Mouse (Mus musculus) liver, embryonic 16.5 days (tissue): ENCODE results near the gene Thpo. TPM values are rescaled to one million over a fixed set of nuclear protein-coding genes. Genes with fewer than 3 reads are reported as not detected.

ENCODE experiments used
- ATAC-seq: fragments of 200-750 bp; cut with Nextera tagmentation; 2 replicates; pipeline ENCODE4 v1.8.0; 2017; ENCODE audit warnings: low read depth, mild to moderate bottlenecking, moderate number of reproducible peaks, moderate library complexity
- H3K27ac ChIP-seq: fragments of 300-500 bp; sonication (generic); 2 replicates; pipeline ENCODE4 v1.5.1; 2014; ENCODE audit warnings: mild to moderate bottlenecking, low read length
- H3K27me3 ChIP-seq: fragments of 300-500 bp; sonication (generic); 2 replicates; pipeline ENCODE4 v1.6.1; 2014; ENCODE audit warnings: low read depth, low read length, mixed read lengths; ENCODE audit not compliant: control insufficient read depth, insufficient read depth
- H3K36me3 ChIP-seq: fragments of 300-500 bp; sonication (generic); 2 replicates; pipeline ENCODE4 v1.6.1; 2014; ENCODE audit warnings: mild to moderate bottlenecking; ENCODE audit not compliant: control insufficient read depth, insufficient read depth
- H3K4me1 ChIP-seq: fragments of 300-500 bp; sonication (generic); 2 replicates; pipeline ENCODE4 v1.6.1; 2014; ENCODE audit warnings: low read depth, low read length, mixed read lengths; ENCODE audit not compliant: control insufficient read depth
- H3K4me2 ChIP-seq: fragments of 300-500 bp; sonication (generic); 2 replicates; pipeline ENCODE4 v1.6.1; 2014; ENCODE audit warnings: low read depth, low read length, mixed read lengths
- H3K4me3 ChIP-seq: fragments of 300-500 bp; sonication (generic); 2 replicates; pipeline ENCODE4 v1.5.1; 2014; ENCODE audit warnings: low read depth, mild to moderate bottlenecking, low read length
- H3K9ac ChIP-seq: fragments of 300-500 bp; sonication (generic); 2 replicates; pipeline ENCODE4 v1.6.1; 2014; ENCODE audit warnings: low read depth, low read length
- H3K9me3 ChIP-seq: fragments of 300-500 bp; sonication (generic); replicated peaks from 2 replicates; pipeline ENCODE4 v1.6.1; 2016; ENCODE audit warnings: low read length; ENCODE audit not compliant: control insufficient read depth
- WGBS: fragments of 180-500 bp; shearing (Covaris S2); extraction: QIAGEN DNeasy Blood & Tissue Kit; methylation state at CpG from one replicate; pipeline ENCODE4 v1.1.7; 2014; ENCODE audit not compliant: insufficient replicate concordance; 5-methylcytosine and 5-hydroxymethylcytosine counted together
- polyA plus RNA-seq: library from polyadenylated mRNA; unstranded; fragments of >200 nt; fragmentation: Nextera tagmentation; extraction: Ambion mirVana; gene quantifications from 2 replicates; pipeline ENCODE4 v1.2.1, GENCODE M21; 2015

Gene Thpo
- polyA plus RNA-seq, 1 experiment from 2014 or later, result 6.1 TPM

DNA sequence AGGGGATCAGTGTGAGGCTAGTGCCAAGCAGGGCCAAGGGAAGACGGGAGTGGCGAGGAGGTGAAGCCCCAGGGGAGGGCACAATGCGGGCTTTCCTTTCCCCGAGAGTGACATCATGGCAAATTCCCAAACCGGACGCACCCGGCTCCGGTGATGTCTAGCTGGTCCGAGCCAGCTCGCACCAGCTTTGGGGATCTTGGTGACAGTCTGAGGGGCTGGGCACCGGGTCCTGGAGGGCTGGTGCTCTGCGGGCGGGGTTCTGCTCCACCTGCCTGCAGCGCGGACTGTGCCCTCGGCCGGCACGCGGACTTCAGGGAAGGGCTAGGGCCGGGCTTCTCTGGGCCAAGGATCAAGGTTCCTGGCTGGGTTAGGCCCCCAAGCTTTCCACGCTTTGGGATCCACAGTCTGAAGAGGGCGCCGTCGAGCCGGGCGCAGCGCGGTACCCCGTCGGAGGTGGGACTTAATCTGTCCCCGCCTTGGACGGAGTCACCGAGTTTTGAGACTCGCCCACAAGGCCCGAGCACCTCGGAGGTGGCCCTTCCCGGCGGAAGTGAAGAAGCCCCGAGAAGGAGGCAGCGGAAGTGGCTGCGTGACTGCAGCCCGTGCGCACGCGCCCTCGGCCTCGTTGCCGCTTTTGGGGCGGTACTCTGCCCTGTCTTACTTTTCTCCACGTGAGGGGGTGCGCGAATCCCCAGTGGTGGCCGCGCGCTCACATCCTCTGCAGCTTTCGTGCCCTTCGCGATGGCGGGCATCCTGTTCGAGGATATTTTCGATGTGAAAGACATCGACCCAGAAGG, 16.9 kb downstream of the Thpo start, which contains the start of the genes Polr2h and Clcn2:
Polr2h (plus strand) TSS at position 485 of the 797 bp plus-strand sequence.
Clcn2 (minus strand) TSS at position 566 of the 797 bp plus-strand sequence.
- H3K4me2 ChIP-seq, result peak within 1 kb of the TSS; percentile 99
- H3K9ac ChIP-seq, result peak within 1 kb of the TSS; percentile 83
- peaks cover 53% of the 10 kb centered on the region for H3K4me1 ChIP-seq
- H3K36me3 ChIP-seq, result 0 out of 2 replicates have a peak, but pooled peaks cover 6% of the 10 kb centered on the region
- no peaks in the 10 kb centered on the region for H3K27me3 ChIP-seq
- H3K9me3 ChIP-seq, result no peaks in the 10 kb centered on the region
- peak; percentile 85 for ATAC-seq
- under 1% methylated on average over 62 of the region's 62 CpGs for WGBS
- peak within 1 kb of the TSS; percentile 94 for H3K27ac ChIP-seq
- peak within 1 kb of the TSS; percentile 85 for H3K4me3 ChIP-seq

- H3K4me3 ChIP-seq, result peak overlapping the region; percentile 85
- H3K9me3 ChIP-seq, result no peaks in the 10 kb centered on the region
- ATAC-seq, result peak; percentile 5
- H3K4me2 ChIP-seq, result peak overlapping the region; percentile 99
- H3K36me3 ChIP-seq, result peaks cover 9% of the 10 kb centered on the region
- WGBS, result 1% methylated on average over 8 of the region's 8 CpGs
- H3K27ac ChIP-seq, result peak overlapping the region; percentile 94
- H3K27me3 ChIP-seq, result no peaks in the 10 kb centered on the region
- peak overlapping the region; percentile 83 for H3K9ac ChIP-seq
- peaks cover 58% of the 10 kb centered on the region for H3K4me1 ChIP-seq
These were observed 17.5 kb downstream of the Thpo start for GRCm38 (mm10) chr16:20716841-20717180.

GRCm38 (mm10) chr16:20715976-20716840, 18.1 kb downstream of the Thpo start:
- ATAC-seq, result peak; percentile 61
- Histone ChIP-seq H3K9me3 (no peaks in the 10 kb centered on the region), H3K27ac (peak overlapping the region; percentile 94), H3K27me3 (no peaks in the 10 kb centered on the region), H3K4me3 (peak overlapping the region; percentile 85), H3K36me3 (peaks cover 14% of the 10 kb centered on the region), H3K4me2 (peak overlapping the region; percentile 99), H3K4me1 (peaks cover 64% of the 10 kb centered on the region), H3K9ac (peak overlapping the region; percentile 83)
- WGBS, result under 1% methylated on average over 60 of the region's 68 CpGs

DNA sequence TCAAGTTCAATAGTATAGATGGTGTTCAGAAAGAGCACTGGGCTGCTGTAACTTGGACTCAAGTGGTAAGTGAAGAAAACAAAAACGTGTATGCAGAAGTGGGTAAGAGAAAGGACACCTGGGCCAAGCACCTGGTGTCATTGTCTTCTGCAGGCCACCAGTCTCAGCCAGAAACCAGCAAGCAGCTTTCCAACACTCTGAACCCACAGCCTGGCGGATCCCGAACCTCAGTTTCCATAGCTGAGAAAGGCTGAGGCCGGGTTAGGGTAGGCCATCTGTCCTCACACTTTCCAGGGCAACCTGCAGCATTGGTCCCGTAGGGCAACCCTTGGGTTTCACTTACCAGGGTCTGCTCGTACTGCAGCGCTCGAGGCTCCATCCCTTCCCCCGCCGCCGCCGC, 18.7 kb downstream of the Thpo start:
- Histone ChIP-seq H3K4me2 (peak overlapping the region; percentile 99), H3K27ac (peak overlapping the region; percentile 94), H3K9ac (peak overlapping the region; percentile 83), H3K36me3 (peaks cover 16% of the 10 kb centered on the region), H3K27me3 (no peaks in the 10 kb centered on the region), H3K4me3 (peak overlapping the region; percentile 85), H3K9me3 (no peaks in the 10 kb centered on the region), H3K4me1 (peaks cover 66% of the 10 kb centered on the region)
- ATAC-seq, result no peak
- WGBS, result 6% methylated on average over 12 of the region's 12 CpGs

DNA sequence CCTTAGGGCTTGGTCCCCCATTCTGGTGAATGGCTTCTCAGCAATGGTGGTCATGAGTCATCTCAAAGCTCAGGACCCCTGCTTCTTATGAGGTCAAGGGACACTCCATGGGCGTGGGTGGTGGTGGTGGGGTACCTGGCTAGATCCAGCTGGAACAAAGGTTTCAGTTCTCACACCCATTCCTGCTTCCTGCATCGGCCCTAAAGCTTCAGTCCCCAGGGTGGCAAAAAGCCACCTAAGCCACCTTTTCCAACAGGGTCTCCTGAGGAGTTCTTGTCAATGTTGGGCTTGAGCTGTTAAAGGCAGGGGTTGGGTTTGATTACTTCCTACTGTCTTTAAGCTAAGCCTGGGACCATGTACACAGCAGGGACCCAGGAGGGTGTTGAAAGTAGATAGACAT, 19.1 kb downstream of the Thpo start:
- WGBS, result 58% methylated on average over 2 of the region's 2 CpGs
- peak overlapping the region; percentile 83 for H3K9ac ChIP-seq
- H3K27ac ChIP-seq, result peak overlapping the region; percentile 94
- no peaks in the 10 kb centered on the region for H3K27me3 ChIP-seq
- peaks cover 66% of the 10 kb centered on the region for H3K4me1 ChIP-seq
- H3K4me2 ChIP-seq, result peak overlapping the region; percentile 99
- no peaks in the 10 kb centered on the region for H3K9me3 ChIP-seq
- ATAC-seq, result no peak
- H3K4me3 ChIP-seq, result peak overlapping the region; percentile 85
- peaks cover 14% of the 10 kb centered on the region for H3K36me3 ChIP-seq

DNA sequence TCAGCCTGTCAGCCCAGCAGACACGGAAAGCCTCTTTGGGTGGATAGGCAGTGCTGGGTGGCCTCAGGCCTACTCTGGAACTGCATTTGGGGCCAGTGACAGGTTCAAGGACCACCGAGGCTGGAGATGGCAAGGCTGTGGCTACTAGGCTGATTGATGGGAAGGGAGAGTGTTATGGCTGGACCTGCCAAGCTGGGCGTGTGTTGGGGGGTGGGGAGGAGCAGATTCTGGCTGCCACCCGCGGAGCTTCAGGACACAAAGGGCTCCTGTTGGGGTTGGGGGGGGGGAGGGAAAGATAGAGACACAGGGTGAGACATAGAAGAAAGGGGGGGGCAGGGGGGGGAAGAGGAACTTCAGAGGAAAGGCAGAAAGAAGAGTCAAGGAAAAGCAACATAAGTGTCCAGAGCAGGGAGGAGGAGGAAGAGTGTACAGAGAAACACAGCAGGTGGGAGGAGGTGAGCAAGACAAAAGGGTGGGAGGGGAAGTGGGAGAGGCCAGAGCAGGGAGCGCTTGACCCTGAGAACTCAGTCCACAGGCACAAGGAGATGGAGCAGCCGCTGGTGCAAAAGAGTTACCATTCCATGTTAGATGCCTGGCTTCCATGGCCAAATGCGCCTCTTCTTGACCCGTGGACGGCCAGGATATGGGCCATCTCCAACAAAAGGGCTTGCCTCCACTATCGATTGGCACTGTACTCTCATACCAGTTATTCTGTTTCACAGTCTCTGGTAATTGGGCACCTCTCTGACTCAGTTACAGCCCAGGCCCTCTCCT, 19.8 kb downstream of the Thpo start:
- Histone ChIP-seq H3K4me2 (peak overlapping the region; percentile 99), H3K27ac (peak overlapping the region; percentile 94), H3K36me3 (peaks cover 13% of the 10 kb centered on the region), H3K9ac (peak overlapping the region; percentile 83), H3K27me3 (no peaks in the 10 kb centered on the region), H3K4me1 (peaks cover 66% of the 10 kb centered on the region), H3K4me3 (peak overlapping the region; percentile 85), H3K9me3 (no peaks in the 10 kb centered on the region)
- 53% methylated on average over 11 of the region's 11 CpGs for WGBS
- no peak for ATAC-seq

DNA sequence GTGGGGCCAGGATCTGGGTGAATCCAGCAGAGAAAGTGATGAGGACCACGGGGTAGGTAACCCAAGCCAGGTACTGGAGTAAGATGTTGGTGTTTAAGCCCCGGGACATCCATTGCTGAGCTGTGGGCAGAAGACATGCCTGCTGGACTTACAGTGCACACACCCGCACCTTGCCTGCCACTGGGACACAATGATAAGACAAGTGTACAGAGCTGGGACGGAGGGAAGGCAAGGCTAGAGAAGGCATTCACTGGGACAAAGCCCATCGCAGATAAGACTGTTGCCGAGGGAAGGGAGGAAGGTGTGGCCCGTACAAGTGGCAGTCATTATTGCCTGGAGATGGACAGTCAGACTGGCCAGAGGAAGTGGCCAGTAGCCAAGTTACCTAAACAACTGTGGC, 21.4 kb downstream of the Thpo start:
- Histone ChIP-seq H3K9me3 (no peaks in the 10 kb centered on the region), H3K9ac (peak overlapping the region; percentile 83), H3K27ac (peak overlapping the region; percentile 82), H3K27me3 (no peaks in the 10 kb centered on the region), H3K36me3 (peaks cover 15% of the 10 kb centered on the region), H3K4me3 (peak overlapping the region; percentile 85), H3K4me2 (peak overlapping the region; percentile 99), H3K4me1 (peaks cover 58% of the 10 kb centered on the region)
- WGBS, result 26% methylated on average over 7 of the region's 7 CpGs
- ATAC-seq, result peak; percentile 22

GRCm38 (mm10) chr16:20712190-20712589, 22.1 kb downstream of the Thpo start:
- ATAC-seq, result no peak
- peaks cover 17% of the 10 kb centered on the region for H3K36me3 ChIP-seq
- H3K4me3 ChIP-seq, result no peak overlapping the region

More at GRCm38 (mm10) chr16:20712190-20712589, 22.1 kb downstream of the Thpo start:
- H3K9me3 ChIP-seq, result no peaks in the 10 kb centered on the region
- peaks cover 64% of the 10 kb centered on the region for H3K4me1 ChIP-seq
- H3K27ac ChIP-seq, result peak overlapping the region; percentile 82; the same call in 1 of the 2 replicates
- H3K27me3 ChIP-seq, result no peaks in the 10 kb centered on the region
- no peak overlapping the region for H3K4me2 ChIP-seq
- peak overlapping the region; percentile 83; the same call in 1 of the 2 replicates for H3K9ac ChIP-seq
- 77% methylated on average over 9 of the region's 9 CpGs for WGBS
